Mouse (Mus musculus) G1E (cell line): ENCODE measurements at regions not wholly inside any gene's neighbourhood (a gene's known extent, or its start where the extent isn't known, plus 50 kb on each side); places are given as distances from the start of the nearest gene placed in this dataset.

ENCODE experiments used
- CTCF ChIP-seq: IDR thresholded peaks from 2 replicates; pipeline ENCODE4 v1.5.1; 2012; ENCODE audit warnings: low read depth, low read length, inconsistent platforms, mixed read lengths
- GATA1 ChIP-seq: IDR thresholded peaks from 2 replicates; pipeline ENCODE4 v1.6.1; 2012; ENCODE audit warnings: borderline replicate concordance, low read length, inconsistent platforms, mixed read lengths
- TAL1 ChIP-seq: conservative IDR thresholded peaks from 2 replicates; pipeline ENCODE4 v1.6.1; 2012; ENCODE audit warnings: low read depth, low read length, inconsistent platforms, mixed read lengths

- TF ChIP-seq GATA1: no peak
- TF ChIP-seq CTCF: no peak
- no peak for TF ChIP-seq TAL1
Observed at GRCm38 (mm10) chr1:128795654-128796053, 203.6 kb upstream of the Cxcr4 start.
